Mouse (Mus musculus): ENCODE results near the gene Klhdc8b.

Klhdc8b gene

GRCm38 (mm10) chr9:108461181-108461631, at the start of gene Klhdc8b:
TSS of gene Klhdc8b (minus strand) at chr9:108461581.
- DNase-seq = no peak

- no peak for DNase-seq
These were observed 47.4 kb upstream of the Klhdc8b start for GRCm38 (mm10) chr9:108508776-108509175.

DNA sequence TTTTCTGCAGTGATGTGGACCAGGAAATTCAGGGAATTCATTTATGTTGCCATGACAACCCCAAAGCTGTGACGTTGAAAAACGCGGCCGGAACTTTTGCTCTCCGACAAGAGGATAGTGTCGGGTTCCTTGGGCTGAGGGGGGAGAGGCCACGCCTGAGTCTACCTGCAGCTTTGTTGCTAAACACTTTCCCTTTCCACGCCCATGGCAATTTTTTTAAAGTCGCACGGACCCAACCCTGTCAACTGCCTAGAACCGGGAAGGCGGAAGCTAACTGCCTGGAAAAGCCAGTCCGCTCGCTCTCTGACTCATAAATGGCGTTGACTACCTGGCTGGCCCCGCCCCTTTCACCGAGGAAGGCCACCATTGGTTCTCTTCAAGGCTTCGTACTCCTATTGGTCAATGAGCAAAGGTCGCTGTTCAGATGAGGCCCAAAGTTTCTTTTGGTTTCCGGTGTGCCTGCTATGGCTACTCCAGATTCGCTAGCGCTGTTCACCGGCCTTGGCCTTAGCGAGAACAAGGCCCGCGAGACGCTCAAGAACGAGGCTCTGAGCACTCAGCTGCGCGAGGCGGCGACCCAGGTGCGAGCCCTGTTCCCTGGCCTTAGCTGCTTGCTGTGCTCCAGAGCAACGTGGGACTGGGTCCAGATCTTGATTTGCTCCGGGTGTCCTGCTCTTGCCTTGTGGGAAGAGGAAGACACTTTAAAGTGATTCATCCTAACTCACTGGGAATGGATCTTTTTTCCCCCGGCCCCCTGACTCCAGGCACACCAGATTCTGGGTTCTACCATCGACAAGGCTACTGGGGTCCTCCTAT, 46.4 kb upstream of the Klhdc8b start, which contains the start of gene Qars:
Gene Qars, plus strand, starts transcription at position 88 of the 816 bp plus-strand sequence.
- DNase-seq = peak; percentile 89

GRCm38 (mm10) chr9:108506901-108507300, 45.5 kb upstream of the Klhdc8b start:
- DNase-seq = no peak

GRCm38 (mm10) chr9:108499943-108500342, 38.6 kb upstream of the Klhdc8b start:
- no peak for DNase-seq

GRCm38 (mm10) chr9:108499231-108499630, 37.9 kb upstream of the Klhdc8b start:
- DNase-seq = no peak

DNA sequence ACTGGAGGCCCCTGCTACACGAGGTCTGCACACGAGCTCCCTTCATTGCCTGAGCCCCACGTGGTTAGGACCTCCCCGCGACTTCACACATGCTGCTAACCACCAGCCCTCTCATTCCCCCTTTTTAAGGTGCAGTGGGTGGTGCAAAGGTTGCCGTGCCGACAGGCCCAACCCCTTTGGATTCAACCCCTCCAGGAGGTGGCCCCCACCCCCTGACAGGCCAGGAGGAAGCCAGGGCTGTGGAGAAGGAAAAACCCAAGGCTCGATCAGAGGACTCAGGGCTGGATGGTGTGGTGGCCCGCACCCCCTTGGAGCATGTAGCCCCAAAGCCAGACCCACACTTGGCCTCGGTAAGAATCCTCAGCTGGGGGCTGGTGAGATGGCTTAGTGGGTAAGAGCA, 33.5 kb upstream of the Klhdc8b start:
- no peak for DNase-seq

DNA sequence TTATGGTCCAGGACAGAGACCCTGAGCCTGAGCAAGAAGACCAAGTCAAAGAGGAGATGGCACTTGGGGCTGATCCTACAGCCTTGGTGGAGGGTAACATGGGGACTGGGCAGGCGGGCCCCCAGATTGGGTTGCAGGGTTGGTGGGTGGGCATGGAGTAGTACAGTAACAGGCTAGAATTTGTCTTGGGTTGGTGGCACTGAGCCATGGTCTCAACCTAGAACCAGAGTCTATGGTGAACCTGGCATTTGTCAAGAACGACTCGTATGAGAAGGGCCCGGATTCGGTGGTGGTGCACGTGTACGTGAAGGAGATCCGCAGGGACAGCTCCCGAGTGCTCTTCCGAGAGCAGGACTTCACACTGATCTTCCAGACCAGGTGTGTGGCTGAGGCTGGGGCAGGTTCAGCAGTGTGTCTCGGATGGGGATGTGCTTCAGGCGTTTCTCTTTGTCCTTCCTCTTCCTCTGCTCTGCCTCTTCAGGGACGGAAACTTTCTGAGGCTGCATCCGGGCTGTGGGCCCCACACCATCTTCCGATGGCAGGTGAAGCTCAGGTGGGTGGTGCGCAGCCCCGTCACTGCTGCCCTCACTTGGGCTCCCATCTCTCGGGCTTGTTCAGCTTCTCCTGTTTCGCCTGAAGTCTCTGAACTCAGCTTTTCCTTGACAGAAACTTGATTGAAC, 32.9 kb upstream of the Klhdc8b start:
- no peak for DNase-seq

GRCm38 (mm10) chr9:108493246-108493645, 31.9 kb upstream of the Klhdc8b start:
- DNase-seq = no peak

DNA sequence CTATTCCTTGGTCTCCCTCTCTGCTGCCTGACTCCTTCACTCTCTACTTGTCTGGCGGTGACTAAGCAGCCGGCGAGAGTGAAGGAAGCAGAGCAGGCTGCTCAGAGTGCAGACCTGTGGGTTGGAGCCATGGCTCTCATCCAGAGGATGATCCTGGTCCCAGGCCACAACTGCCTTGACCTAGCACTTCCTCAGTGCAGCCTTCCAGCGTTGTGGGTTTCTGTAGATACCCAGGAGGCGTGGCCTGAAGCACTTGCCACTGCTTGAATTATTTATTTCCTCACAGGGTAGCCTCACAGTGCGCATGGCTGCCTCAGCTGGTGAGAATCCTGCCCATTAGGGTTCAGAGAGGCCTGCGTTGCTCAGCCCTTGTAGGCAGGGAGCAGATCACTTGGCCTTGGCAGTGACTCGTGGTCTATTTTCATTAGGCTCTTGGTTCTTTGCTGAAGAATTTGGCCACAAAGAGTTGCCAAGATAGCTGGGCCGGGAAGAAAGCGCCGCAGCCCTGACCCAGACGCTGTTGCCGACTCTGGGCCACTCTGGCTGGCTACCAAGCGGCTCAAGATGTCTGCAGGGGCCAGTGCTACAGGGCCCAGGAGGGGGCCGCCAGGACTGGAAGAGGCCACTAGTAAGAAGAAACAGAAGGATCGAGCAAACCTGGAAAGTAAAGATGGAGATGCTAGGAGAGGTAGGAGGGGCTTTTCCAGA, 30.8 kb upstream of the Klhdc8b start:
- no peak for DNase-seq

DNA sequence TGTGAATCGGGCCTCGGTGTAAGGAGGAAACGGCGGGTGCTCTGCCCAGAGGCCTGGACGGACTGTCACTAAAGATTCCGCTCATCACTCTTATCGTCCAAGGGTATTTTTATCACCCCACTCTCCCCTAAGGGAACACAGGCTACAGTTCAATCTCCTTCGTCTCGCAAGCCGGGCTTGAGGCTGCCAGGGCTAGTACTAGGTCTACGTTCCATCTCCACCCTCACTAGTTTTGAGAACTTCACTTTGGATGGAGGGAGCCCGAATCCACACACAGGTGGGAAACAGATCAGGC, 29.9 kb upstream of the Klhdc8b start:
- no peak for DNase-seq

- DNase-seq = peak; percentile 90
These were observed 29.3 kb upstream of the Klhdc8b start, which contains the start of gene Usp19 for GRCm38 (mm10) chr9:108490559-108491285. TSS of gene Usp19 (plus strand) at chr9:108490602.

- DNase-seq = no peak
These were observed 28.5 kb upstream of the Klhdc8b start for GRCm38 (mm10) chr9:108489702-108490558.

DNA sequence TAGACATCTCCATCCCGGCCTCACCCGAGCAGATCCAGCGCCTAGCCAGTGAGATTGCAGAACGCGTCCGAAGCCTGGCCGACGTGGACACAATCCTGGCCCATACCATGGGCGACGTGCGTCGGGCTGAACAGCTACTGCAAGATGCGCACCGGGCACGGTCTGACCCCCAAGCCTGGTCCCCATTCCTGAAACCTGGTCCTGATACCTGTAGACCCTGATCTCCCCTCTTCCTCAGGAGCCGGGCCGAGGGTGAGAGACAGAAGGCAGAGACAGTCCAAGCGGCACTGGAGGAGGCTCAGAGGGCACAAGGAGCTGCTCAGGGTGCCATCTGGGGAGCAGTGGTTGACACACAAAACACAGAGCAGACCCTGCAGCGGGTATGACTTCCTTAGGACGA, 27.8 kb upstream of the Klhdc8b start:
- DNase-seq = no peak

DNA sequence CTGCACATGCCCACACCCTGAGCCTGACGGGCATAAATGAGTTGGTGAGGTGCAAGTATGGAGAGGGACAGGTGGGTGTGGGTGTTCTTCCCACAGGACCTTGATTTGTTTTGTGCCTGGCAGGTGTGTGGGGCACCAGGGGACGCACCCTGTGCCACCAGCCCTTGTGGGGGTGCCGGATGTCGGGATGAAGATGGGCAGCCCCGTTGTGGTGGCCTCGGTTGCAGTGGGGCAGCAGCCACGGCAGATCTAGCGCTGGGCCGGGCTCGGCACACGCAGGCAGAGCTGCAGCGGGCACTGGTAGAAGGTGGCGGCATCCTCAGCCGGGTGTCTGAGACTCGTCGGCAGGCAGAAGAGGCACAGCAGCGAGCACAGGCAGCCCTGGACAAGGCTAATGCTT, 27.0 kb upstream of the Klhdc8b start:
- no peak for DNase-seq

DNA sequence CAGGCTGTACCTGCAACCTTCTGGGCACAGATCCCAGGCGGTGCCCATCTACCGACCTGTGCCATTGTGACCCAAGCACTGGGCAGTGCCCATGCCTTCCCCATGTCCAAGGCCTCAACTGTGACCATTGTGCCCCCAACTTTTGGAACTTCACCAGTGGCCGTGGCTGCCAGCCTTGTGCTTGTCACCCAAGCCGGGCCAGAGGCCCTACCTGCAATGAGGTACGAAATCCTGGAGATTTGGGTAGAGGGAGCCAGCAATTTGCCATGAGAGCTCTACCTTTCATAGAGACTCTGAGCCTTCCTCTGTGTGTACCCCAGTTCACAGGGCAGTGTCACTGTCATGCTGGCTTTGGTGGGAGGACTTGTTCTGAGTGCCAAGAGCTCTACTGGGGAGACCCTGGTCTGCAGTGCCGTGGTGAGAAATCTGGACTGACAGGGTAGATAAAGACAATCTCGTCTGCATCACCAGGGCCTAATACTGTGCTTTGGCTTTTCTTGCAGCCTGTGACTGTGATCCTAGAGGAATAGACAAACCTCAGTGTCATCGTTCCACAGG, 25.7 kb upstream of the Klhdc8b start:
- no peak for DNase-seq

- DNase-seq = no peak
These were observed 24.0 kb upstream of the Klhdc8b start for GRCm38 (mm10) chr9:108485301-108485875.

GRCm38 (mm10) chr9:108484021-108484420, 22.6 kb upstream of the Klhdc8b start:
- no peak for DNase-seq

GRCm38 (mm10) chr9:108483051-108483790, 21.8 kb upstream of the Klhdc8b start:
- no peak for DNase-seq

DNA sequence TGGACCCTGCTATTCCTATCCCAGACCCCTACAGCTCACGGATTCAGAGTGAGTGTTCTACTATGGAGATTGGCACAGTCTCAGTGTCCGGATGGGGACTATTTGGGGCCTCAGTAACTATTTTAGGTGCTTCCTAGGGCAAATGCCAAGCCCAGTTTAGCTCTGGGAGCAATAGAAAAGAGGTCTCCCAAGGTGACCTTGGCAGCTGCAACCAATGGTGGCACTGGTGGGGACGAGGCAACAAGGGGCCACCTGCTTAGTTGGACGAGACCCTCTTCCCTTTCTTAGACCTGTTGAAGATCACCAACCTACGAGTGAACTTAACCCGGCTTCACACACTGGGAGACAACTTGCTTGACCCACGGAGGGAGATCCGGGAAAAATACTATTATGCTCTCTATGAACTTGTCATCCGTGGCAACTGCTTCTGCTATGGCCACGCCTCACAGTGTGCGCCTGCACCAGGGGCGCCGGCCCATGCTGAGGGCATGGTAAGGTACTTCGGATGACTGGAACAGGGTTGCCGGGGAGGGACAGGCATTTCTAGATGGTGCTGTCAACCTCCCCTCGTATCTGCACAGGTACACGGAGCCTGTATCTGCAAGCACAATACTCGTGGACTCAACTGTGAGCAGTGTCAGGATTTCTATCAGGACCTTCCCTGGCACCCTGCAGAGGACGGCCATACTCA, 20.3 kb upstream of the Klhdc8b start:
- no peak for DNase-seq

Data from right cerebral cortex, postnatal 4 days (tissue).